Mouse (Mus musculus) CH12.LX (cell line): ENCODE measurements around the gene Cntfr.

Experiments used
- BHLHE40 ChIP-seq: IDR thresholded peaks from 2 replicates; pipeline ENCODE4 v1.6.1; 2011; ENCODE audit warnings: mild to moderate bottlenecking, low read depth, low read length, improper control_type of control experiment
- CHD2 ChIP-seq: IDR thresholded peaks from 2 replicates; pipeline ENCODE4 v1.6.1; 2011; ENCODE audit warnings: low read length, improper control_type of control experiment
- CTCF ChIP-seq, 2 experiments: IDR thresholded peaks in 1 of 2; conservative IDR thresholded peaks in 1 of 2; 2 replicates each; pipeline ENCODE4 v1.5.1; 2011 to 2012; ENCODE audit warnings: low read depth in 2 of 2, low read length in 2 of 2, improper control_type of control experiment in 1 of 2, inconsistent platforms in 1 of 2, mild to moderate bottlenecking in 1 of 2, moderate library complexity in 1 of 2
- ELF1 ChIP-seq: IDR thresholded peaks from 2 replicates; pipeline ENCODE4 v1.6.1; 2014; ENCODE audit warnings: low read depth, mild to moderate bottlenecking, inconsistent platforms, low read length, improper control_type of control experiment
- EP300 ChIP-seq: IDR thresholded peaks from 2 replicates; pipeline ENCODE4 v1.6.1; 2011; ENCODE audit warnings: low read length, improper control_type of control experiment
- HCFC1 ChIP-seq: IDR thresholded peaks from 2 replicates; pipeline ENCODE4 v1.6.1; 2012; ENCODE audit warnings: low read depth, mild to moderate bottlenecking, inconsistent platforms, low read length, improper control_type of control experiment
- MYC ChIP-seq: IDR thresholded peaks from 2 replicates; pipeline ENCODE4 v1.6.1; 2011; ENCODE audit warnings: low read depth, mild to moderate bottlenecking, improper control_type of control experiment, low read length
- NRF1 ChIP-seq: IDR thresholded peaks from 2 replicates; pipeline ENCODE4 v1.6.1; 2014; ENCODE audit warnings: low read depth, mild to moderate bottlenecking, inconsistent platforms, low read length, improper control_type of control experiment, moderate library complexity
- POLR2A ChIP-seq: IDR thresholded peaks from 2 replicates; pipeline ENCODE4 v1.6.1; 2011; ENCODE audit warnings: low read depth, mild to moderate bottlenecking, improper control_type of control experiment, low read length
- RAD21 ChIP-seq: IDR thresholded peaks from 2 replicates; pipeline ENCODE4 v1.6.1; 2011; ENCODE audit warnings: low read depth, mild to moderate bottlenecking, low read length, improper control_type of control experiment, moderate library complexity
- SMC3 ChIP-seq: IDR thresholded peaks from 2 replicates; pipeline ENCODE4 v1.6.1; 2011; ENCODE audit warnings: low read depth, low read length, improper control_type of control experiment
- TBP ChIP-seq: conservative IDR thresholded peaks from 2 replicates; pipeline ENCODE4 v1.6.1; 2011; ENCODE audit warnings: low read depth, low read length, improper control_type of control experiment
- TCF12 ChIP-seq: IDR thresholded peaks from 2 replicates; pipeline ENCODE4 v1.6.1; 2014; ENCODE audit warnings: low read depth, mild to moderate bottlenecking, inconsistent platforms, low read length, improper control_type of control experiment
- USF1 ChIP-seq: IDR thresholded peaks from 2 replicates; pipeline ENCODE4 v1.6.1; 2014; ENCODE audit warnings: low read depth, mild to moderate bottlenecking, inconsistent platforms, low read length, improper control_type of control experiment

DNA sequence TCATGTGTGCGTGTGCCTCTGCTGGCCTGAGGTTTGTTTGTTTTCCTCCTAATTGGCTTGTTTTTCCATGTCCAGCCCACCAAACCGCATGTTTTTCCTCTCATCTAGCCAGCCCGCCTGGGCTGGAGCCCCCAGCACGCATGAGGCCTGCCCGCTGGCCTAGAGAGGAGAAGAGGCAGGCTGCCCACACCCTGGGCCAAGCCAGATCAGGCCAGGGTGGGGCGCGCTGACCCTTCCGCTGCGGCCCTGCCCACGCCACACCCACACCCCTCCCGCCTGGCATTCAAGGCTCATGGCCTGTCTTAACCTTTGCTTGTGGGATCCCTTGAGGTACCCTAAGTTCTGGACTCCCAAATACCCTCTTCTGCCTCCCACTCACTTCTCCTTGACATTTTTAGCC, 30.2 kb downstream of the Cntfr start:
- no peak for TF ChIP-seq RAD21
- no peak for TF ChIP-seq CTCF (conservative IDR thresholded peaks at IDR 0.05 in 1 of 2, IDR thresholded peaks at IDR 0.05 in 1 of 2; ENCODE audit: low read depth in 2 of 2, low read length in 2 of 2)
- TF ChIP-seq MYC: no peak
- no peak for TF ChIP-seq EP300
- no peak for TF ChIP-seq POLR2A
- TF ChIP-seq TBP: no peak
- no peak for TF ChIP-seq HCFC1
- no peak for TF ChIP-seq NRF1
- TF ChIP-seq TCF12: no peak
- no peak for TF ChIP-seq BHLHE40
- TF ChIP-seq CHD2: no peak
- TF ChIP-seq USF1: no peak
- no peak for TF ChIP-seq SMC3
- no peak for TF ChIP-seq ELF1
